Mouse (Mus musculus): ENCODE data around the gene Fkbpl.

DNA sequence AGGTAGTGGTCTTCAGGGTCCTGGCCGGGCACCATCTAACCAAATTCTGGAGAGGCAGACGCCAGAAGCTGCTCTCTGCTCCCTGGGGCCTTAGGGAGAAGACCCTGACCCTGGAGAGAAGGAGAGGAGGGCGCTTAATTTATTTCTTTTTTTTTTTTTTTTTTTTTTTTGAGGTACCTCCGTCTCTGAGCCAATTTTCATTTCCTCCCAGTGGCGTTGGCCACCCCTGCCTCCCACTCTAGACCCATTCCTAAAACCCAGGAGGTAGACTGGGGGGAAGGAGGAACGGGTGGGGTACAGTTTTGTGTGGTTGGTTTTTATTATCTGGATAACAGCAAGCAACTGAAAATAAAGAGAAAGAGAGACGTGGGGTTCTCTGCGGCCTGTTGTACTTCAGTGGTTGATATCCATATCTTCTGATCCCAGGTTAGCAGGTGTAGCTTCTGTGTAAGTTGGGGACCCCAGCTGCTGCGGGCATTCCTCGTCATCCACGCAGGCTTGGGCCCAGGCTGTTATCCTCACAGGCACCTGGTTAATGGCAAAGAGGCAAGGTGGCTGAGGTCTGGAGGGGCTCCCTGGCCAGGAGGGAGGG, 31.4 kb upstream of the Fkbpl start:
- TF ChIP-seq CTCF (IDR thresholded peaks at IDR 0.05; ENCODE audit: borderline replicate concordance, insufficient read depth, low read depth, low read length) (no peak), POLR2A (IDR thresholded peaks at IDR 0.05; ENCODE audit: borderline replicate concordance, insufficient read depth, low read length) (no peak)
